Mouse (Mus musculus): ENCODE measurements at regions not wholly inside any gene's neighbourhood (a gene's known extent, or its start where the extent isn't known, plus 50 kb on each side); places are given as distances from the start of the nearest gene placed in this dataset.

GRCm38 (mm10) chr3:149290228-149290627 lies 299.9 kb upstream of the Adgrl2 start:
- H3K9me3 ChIP-seq = no peaks in the 10 kb centered on the region
- no peak overlapping the region for H3K4me3 ChIP-seq
- H3K4me1 ChIP-seq = peaks cover 17% of the 10 kb centered on the region
- DNase-seq (ENCODE audit: low spot score) = no peak
- 77% methylated on average over 8 of the region's 8 CpGs for WGBS
- H3K36me3 ChIP-seq (replicated peaks) = no peaks in the 10 kb centered on the region
- no peak overlapping the region for H3K27ac ChIP-seq (replicated peaks)
- H3K27me3 ChIP-seq (replicated peaks; ENCODE audit: low read depth, poor library complexity, severe bottlenecking) = peaks cover 10% of the 10 kb centered on the region

- Histone ChIP-seq H3K36me3 (replicated peaks) (no peaks in the 10 kb centered on the region), H3K4me1 (0 out of 2 replicates have a peak, but pooled peaks cover 5% of the 10 kb centered on the region), H3K27me3 (replicated peaks; ENCODE audit: low read depth, poor library complexity, severe bottlenecking) (peaks cover 14% of the 10 kb centered on the region), H3K4me3 (no peak overlapping the region), H3K27ac (replicated peaks) (no peak overlapping the region), H3K9me3 (no peaks in the 10 kb centered on the region)
- no peak for DNase-seq (ENCODE audit: low spot score)
- 93% methylated on average over 4 of the region's 4 CpGs for WGBS
Measured at GRCm38 (mm10) chr3:149287080-149287479, 296.7 kb upstream of the Adgrl2 start.

GRCm38 (mm10) chr3:149284976-149285375 lies 294.6 kb upstream of the Adgrl2 start:
- DNase-seq (ENCODE audit: low spot score) = no peak

GRCm38 (mm10) chr3:149280807-149281789 lies 290.7 kb upstream of the Adgrl2 start:
- Histone ChIP-seq H3K27ac (replicated peaks) (no peak overlapping the region), H3K27me3 (replicated peaks; ENCODE audit: low read depth, poor library complexity, severe bottlenecking) (0 out of 2 replicates have a peak, but pooled peaks cover 4% of the 10 kb centered on the region)

More at GRCm38 (mm10) chr3:149284976-149285375, 294.6 kb upstream of the Adgrl2 start:
- 0 out of 2 replicates have a peak, but pooled peaks cover 3% of the 10 kb centered on the region for H3K4me1 ChIP-seq
- no peak overlapping the region for H3K27ac ChIP-seq (replicated peaks)
- WGBS = 87% methylated on average over 4 of the region's 4 CpGs
- no peaks in the 10 kb centered on the region for H3K9me3 ChIP-seq
- no peak overlapping the region for H3K4me3 ChIP-seq
- H3K27me3 ChIP-seq (replicated peaks; ENCODE audit: low read depth, poor library complexity, severe bottlenecking) = 0 out of 2 replicates have a peak, but pooled peaks cover 9% of the 10 kb centered on the region
- no peaks in the 10 kb centered on the region for H3K36me3 ChIP-seq (replicated peaks)

GRCm38 (mm10) chr3:149279338-149279737 lies 289.0 kb upstream of the Adgrl2 start:
- 82% methylated on average over 6 of the region's 6 CpGs for WGBS
- 0 out of 2 replicates have a peak, but pooled peaks cover 4% of the 10 kb centered on the region for H3K27me3 ChIP-seq (replicated peaks; ENCODE audit: low read depth, poor library complexity, severe bottlenecking)
- no peaks in the 10 kb centered on the region for H3K4me1 ChIP-seq
- H3K9me3 ChIP-seq = no peaks in the 10 kb centered on the region
- no peak overlapping the region for H3K27ac ChIP-seq (replicated peaks)
- no peaks in the 10 kb centered on the region for H3K36me3 ChIP-seq (replicated peaks)
- DNase-seq (ENCODE audit: low spot score) = no peak
- H3K4me3 ChIP-seq = no peak overlapping the region

More at GRCm38 (mm10) chr3:149280807-149281789, 290.7 kb upstream of the Adgrl2 start:
- Histone ChIP-seq H3K4me3 (no peak overlapping the region), H3K9me3 (no peaks in the 10 kb centered on the region), H3K36me3 (replicated peaks) (no peaks in the 10 kb centered on the region), H3K4me1 (no peaks in the 10 kb centered on the region)
- 84% methylated on average over 9 of the region's 9 CpGs for WGBS
- DNase-seq (ENCODE audit: low spot score) = no peak

GRCm38 (mm10) chr3:149277812-149278211 lies 287.5 kb upstream of the Adgrl2 start:
- Histone ChIP-seq H3K4me3 (no peak overlapping the region), H3K27me3 (replicated peaks; ENCODE audit: low read depth, poor library complexity, severe bottlenecking) (no peaks in the 10 kb centered on the region), H3K9me3 (no peaks in the 10 kb centered on the region), H3K27ac (replicated peaks) (no peak overlapping the region), H3K36me3 (replicated peaks) (no peaks in the 10 kb centered on the region), H3K4me1 (no peaks in the 10 kb centered on the region)
- WGBS = 76% methylated on average over 3 of the region's 3 CpGs
- DNase-seq (ENCODE audit: low spot score) = no peak

- Histone ChIP-seq H3K9me3 (no peaks in the 10 kb centered on the region), H3K4me1 (no peaks in the 10 kb centered on the region), H3K27ac (replicated peaks) (no peak overlapping the region), H3K4me3 (no peak overlapping the region), H3K27me3 (replicated peaks; ENCODE audit: low read depth, poor library complexity, severe bottlenecking) (no peaks in the 10 kb centered on the region), H3K36me3 (replicated peaks) (no peaks in the 10 kb centered on the region)
- no peak for DNase-seq (ENCODE audit: low spot score)
- WGBS = 80% methylated on average over 6 of the region's 6 CpGs
Measured at GRCm38 (mm10) chr3:149275478-149276132, 285.2 kb upstream of the Adgrl2 start.

- Histone ChIP-seq H3K4me3 (no peak overlapping the region), H3K27ac (replicated peaks) (no peak overlapping the region), H3K36me3 (replicated peaks) (no peaks in the 10 kb centered on the region), H3K27me3 (replicated peaks; ENCODE audit: low read depth, poor library complexity, severe bottlenecking) (no peaks in the 10 kb centered on the region), H3K4me1 (no peaks in the 10 kb centered on the region), H3K9me3 (no peaks in the 10 kb centered on the region)
- DNase-seq (ENCODE audit: low spot score) = no peak
- WGBS = 85% methylated on average over 5 of the region's 5 CpGs
Measured at GRCm38 (mm10) chr3:149274987-149275386, 284.6 kb upstream of the Adgrl2 start.

- 62% methylated on average over 12 of the region's 12 CpGs for WGBS
- Histone ChIP-seq H3K36me3 (replicated peaks) (no peaks in the 10 kb centered on the region), H3K27me3 (replicated peaks; ENCODE audit: low read depth, poor library complexity, severe bottlenecking) (no peaks in the 10 kb centered on the region), H3K4me3 (peak overlapping the region; percentile 6; the same call in 1 of the 2 replicates), H3K27ac (replicated peaks) (no peak overlapping the region), H3K4me1 (no peaks in the 10 kb centered on the region), H3K9me3 (no peaks in the 10 kb centered on the region)
- no peak for DNase-seq (ENCODE audit: low spot score)
Measured at GRCm38 (mm10) chr3:149273993-149274692, 283.8 kb upstream of the Adgrl2 start.

GRCm38 (mm10) chr3:149270459-149270858 lies 280.1 kb upstream of the Adgrl2 start:
- DNase-seq (ENCODE audit: low spot score) = no peak
- Histone ChIP-seq H3K4me1 (no peaks in the 10 kb centered on the region), H3K36me3 (replicated peaks) (no peaks in the 10 kb centered on the region), H3K27me3 (replicated peaks; ENCODE audit: low read depth, poor library complexity, severe bottlenecking) (no peaks in the 10 kb centered on the region), H3K9me3 (no peaks in the 10 kb centered on the region), H3K4me3 (no peak overlapping the region), H3K27ac (replicated peaks) (no peak overlapping the region)

GRCm38 (mm10) chr3:149262332-149262970 lies 272.1 kb upstream of the Adgrl2 start:
- no peak overlapping the region for H3K27ac ChIP-seq (replicated peaks)
- no peak overlapping the region for H3K4me3 ChIP-seq
- H3K36me3 ChIP-seq (replicated peaks) = no peaks in the 10 kb centered on the region
- WGBS = 88% methylated on average over 3 of the region's 3 CpGs
- no peaks in the 10 kb centered on the region for H3K4me1 ChIP-seq
- DNase-seq (ENCODE audit: low spot score) = no peak
- no peaks in the 10 kb centered on the region for H3K27me3 ChIP-seq (replicated peaks; ENCODE audit: low read depth, poor library complexity, severe bottlenecking)
- H3K9me3 ChIP-seq = no peaks in the 10 kb centered on the region

- Histone ChIP-seq H3K4me1 (no peaks in the 10 kb centered on the region), H3K9me3 (no peaks in the 10 kb centered on the region), H3K36me3 (replicated peaks) (no peaks in the 10 kb centered on the region), H3K27me3 (replicated peaks; ENCODE audit: low read depth, poor library complexity, severe bottlenecking) (no peaks in the 10 kb centered on the region), H3K4me3 (no peak overlapping the region), H3K27ac (replicated peaks) (no peak overlapping the region)
- no peak for DNase-seq (ENCODE audit: low spot score)
- WGBS = 97% methylated on average over 6 of the region's 6 CpGs
Measured at GRCm38 (mm10) chr3:149261764-149262163, 271.4 kb upstream of the Adgrl2 start.
